Mouse (Mus musculus) lung, adult 18-20 months (tissue): ENCODE data around the gene Mill2.
"Not testable (repeated sequence)": the region's sequence is repeated elsewhere in the genome, so short reads cannot be mapped to it uniquely, and the experiment has no call there.

Experiments used
- DNase-seq, 2 experiments: peaks; one replicate each; pipeline ENCODE4 v3.0.0; 2022; ENCODE audit warnings: mixed read lengths in 2 of 2

Gene Mill2

GRCm38 (mm10) chr7:18839865-18840264 lies at the start of gene Mill2:
TSS of gene Mill2 (plus strand) at chr7:18839966.
- peak; percentile 42 to 60 for DNase-seq

GRCm38 (mm10) chr7:18790671-18791070 lies 49.1 kb upstream of the Mill2 start:
- DNase-seq, result not testable (repeated sequence)

GRCm38 (mm10) chr7:18798420-18798819 lies 41.3 kb upstream of the Mill2 start, which contains the start of gene Psg19:
TSS of gene Psg19 (minus strand) at chr7:18798520.
- no peak for DNase-seq

- no peak for DNase-seq
These were observed 40.6 kb upstream of the Mill2 start for GRCm38 (mm10) chr7:18799129-18799528.

GRCm38 (mm10) chr7:18803526-18803925 lies 36.2 kb upstream of the Mill2 start:
- DNase-seq, result no peak

GRCm38 (mm10) chr7:18818301-18818700 lies 21.5 kb upstream of the Mill2 start:
- DNase-seq, result no peak

GRCm38 (mm10) chr7:18821507-18821906 lies 18.3 kb upstream of the Mill2 start, which contains the start of gene Psg17:
TSS of gene Psg17 (minus strand) at chr7:18821607.
- no peak for DNase-seq

- no peak for DNase-seq
These were observed 11.8 kb upstream of the Mill2 start for GRCm38 (mm10) chr7:18827792-18828546.

GRCm38 (mm10) chr7:18828592-18828991 lies 11.2 kb upstream of the Mill2 start:
- no peak for DNase-seq

GRCm38 (mm10) chr7:18829545-18829944 lies 10.2 kb upstream of the Mill2 start:
- no peak for DNase-seq

GRCm38 (mm10) chr7:18832298-18832697 lies 7.5 kb upstream of the Mill2 start:
- no peak for DNase-seq

- peak; percentile 81 to 86 for DNase-seq
These were observed 814 bp downstream of the Mill2 start for GRCm38 (mm10) chr7:18840386-18841173.

- DNase-seq, result no peak
These were observed 1.4 kb downstream of the Mill2 start for GRCm38 (mm10) chr7:18841174-18841567.

GRCm38 (mm10) chr7:18844811-18845210 lies 5.0 kb downstream of the Mill2 start:
- DNase-seq, result peak in 1 of 2 experiments; percentile 18

GRCm38 (mm10) chr7:18848395-18848794 lies 8.6 kb downstream of the Mill2 start:
- DNase-seq, result no peak

- DNase-seq, result peak; percentile 50 to 64
These were observed 18.6 kb downstream of the Mill2 start for GRCm38 (mm10) chr7:18858310-18858916.

GRCm38 (mm10) chr7:18862801-18863200 lies 23.0 kb downstream of the Mill2 start:
- DNase-seq, result peak; percentile 36 to 48

GRCm38 (mm10) chr7:18868491-18868890 lies 28.7 kb downstream of the Mill2 start:
- no peak for DNase-seq

- DNase-seq, result not testable (repeated sequence)
These were observed 31.3 kb downstream of the Mill2 start, which contains the start of gene Pglyrp1 for GRCm38 (mm10) chr7:18871031-18871430. TSS of gene Pglyrp1 (plus strand) at chr7:18871331.

GRCm38 (mm10) chr7:18872014-18872802 lies 32.4 kb downstream of the Mill2 start:
- DNase-seq, result no peak

- no peak for DNase-seq
These were observed 33.0 kb downstream of the Mill2 start for GRCm38 (mm10) chr7:18872816-18873215.

- peak; percentile 67 to 76 for DNase-seq
These were observed 33.5 kb downstream of the Mill2 start for GRCm38 (mm10) chr7:18873253-18873652.
